Mouse (Mus musculus) liver, postnatal 0 days (tissue): Measurements from ENCODE around the gene Lipe. TPM values are rescaled to one million over a fixed set of nuclear protein-coding genes. Genes with fewer than 3 reads are reported as not detected.
A peak's percentile ranks its signal among the peaks of the same experiment; 100 is the strongest.

ENCODE experiments used
- ATAC-seq: fragments of 200-750 bp; cut with Nextera tagmentation; 2 replicates; pipeline ENCODE4 v1.8.0; 2017; ENCODE audit warnings: mild to moderate bottlenecking, moderate library complexity
- DNase-seq: peaks from one replicate; pipeline ENCODE4 v3.0.0-alpha.2; 2016
- H3K27ac ChIP-seq: fragments of 300-500 bp; sonication (generic); 2 replicates; pipeline ENCODE4 v1.5.1; 2014; ENCODE audit warnings: antibody characterized with exemption, moderate library complexity, mild to moderate bottlenecking, low read depth
- H3K27me3 ChIP-seq: fragments of 300-500 bp; sonication (generic); 2 replicates; pipeline ENCODE4 v1.6.1; 2014; ENCODE audit warnings: low read length, control low read depth, mixed read lengths; ENCODE audit not compliant: insufficient read depth
- H3K36me3 ChIP-seq: fragments of 300-500 bp; sonication (generic); replicated peaks from 2 replicates; pipeline ENCODE4 v1.6.1; 2014; ENCODE audit warnings: mild to moderate bottlenecking, control low read depth, low read length, moderate library complexity, mixed read lengths; ENCODE audit not compliant: insufficient read depth
- H3K4me1 ChIP-seq: fragments of 300-500 bp; sonication (generic); 2 replicates; pipeline ENCODE4 v1.6.1; 2014; ENCODE audit warnings: antibody characterized with exemption, mild to moderate bottlenecking, control low read depth; ENCODE audit not compliant: insufficient read depth
- H3K4me2 ChIP-seq: fragments of 300-500 bp; sonication (generic); 2 replicates; pipeline ENCODE4 v1.6.1; 2014; ENCODE audit warnings: low read depth, mild to moderate bottlenecking, low read length, moderate library complexity, mixed read lengths
- H3K4me3 ChIP-seq: fragments of 300-500 bp; sonication (generic); 2 replicates; pipeline ENCODE4 v1.5.1; 2014; ENCODE audit warnings: low read depth, low read length
- H3K9ac ChIP-seq: fragments of 300-500 bp; sonication (generic); replicated peaks from 2 replicates; pipeline ENCODE4 v1.6.1; 2014; ENCODE audit warnings: mild to moderate bottlenecking, moderate library complexity
- H3K9me3 ChIP-seq: fragments of 300-500 bp; sonication (generic); 2 replicates; pipeline ENCODE4 v1.6.1; 2016; ENCODE audit warnings: mild to moderate bottlenecking, control low read depth, low read length, mixed read lengths
- CTCF ChIP-seq: sonication (generic); IDR thresholded peaks from 2 replicates; pipeline ENCODE4 v1.5.1; 2016; ENCODE audit warnings: antibody characterized with exemption, low read depth
- EP300 ChIP-seq: IDR thresholded peaks from 2 replicates; pipeline ENCODE4 v1.6.1; 2016; ENCODE audit warnings: antibody characterized with exemption, low read depth, mild to moderate bottlenecking
- WGBS: fragments of 180-500 bp; shearing (Covaris S2); extraction: QIAGEN DNeasy Blood & Tissue Kit; methylation state at CpG from one replicate; pipeline ENCODE4 v1.1.7; 2014; ENCODE audit not compliant: insufficient replicate concordance; 5-methylcytosine and 5-hydroxymethylcytosine counted together
- polyA plus RNA-seq: library from polyadenylated mRNA; unstranded; fragments of >200 nt; fragmentation: Nextera tagmentation; extraction: Ambion mirVana; gene quantifications from 2 replicates; pipeline ENCODE4 v1.2.1, GENCODE M21; 2015

Lipe gene
- polyA plus RNA-seq, 1 experiment from 2014 or later: 5.5 TPM

DNA sequence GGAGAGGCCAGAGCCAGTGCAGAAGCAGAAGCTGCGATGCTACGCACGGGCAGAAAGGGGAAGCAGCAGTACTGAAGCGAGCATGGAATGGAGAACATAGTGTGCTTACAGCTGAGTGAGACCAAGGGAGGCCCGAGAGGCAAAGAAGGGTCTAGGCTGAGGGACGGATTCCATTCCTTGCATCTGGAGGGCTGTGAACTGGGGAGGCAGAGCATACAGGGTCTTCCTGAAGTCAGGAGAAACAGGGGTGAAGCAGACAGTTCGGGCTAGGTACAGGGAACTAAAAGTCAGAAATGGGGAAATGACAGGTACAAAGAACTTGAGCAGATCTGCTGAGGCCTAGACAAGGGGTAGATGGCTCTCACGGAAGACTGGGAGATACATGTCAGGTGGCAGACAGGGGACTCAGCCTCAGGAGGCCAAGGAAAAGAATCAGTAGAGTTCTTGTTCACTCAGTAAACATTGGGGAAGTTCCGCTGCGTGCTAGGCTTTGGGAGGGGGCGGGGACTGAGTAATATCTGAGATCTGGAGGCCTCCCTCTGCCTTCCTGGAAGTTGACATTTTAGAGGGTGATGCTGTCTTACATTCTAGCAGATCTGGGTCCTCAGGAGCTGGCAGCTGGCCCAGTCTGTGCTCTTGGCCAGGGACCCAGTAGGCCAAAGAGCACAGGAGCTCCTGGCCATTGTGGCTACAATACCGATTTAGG, 12.5 kb downstream of the Lipe start:
- H3K4me3 ChIP-seq: no peak overlapping the region
- TF ChIP-seq EP300: peak; percentile 28; the same call in 1 of the 2 replicates
- no peak for TF ChIP-seq CTCF
- ATAC-seq: peak; percentile 58
- 27% methylated on average over 12 of the region's 12 CpGs for WGBS
- H3K4me2 ChIP-seq: peak overlapping the region; percentile 36
- peak overlapping the region; percentile 93 for H3K27ac ChIP-seq
- no peaks in the 10 kb centered on the region for H3K27me3 ChIP-seq
- H3K9me3 ChIP-seq: no peaks in the 10 kb centered on the region
- peaks cover 55% of the 10 kb centered on the region for H3K36me3 ChIP-seq
- H3K4me1 ChIP-seq: peaks cover 47% of the 10 kb centered on the region
- H3K9ac ChIP-seq: peak overlapping the region; percentile 51
- peak; percentile 82 for DNase-seq

DNA sequence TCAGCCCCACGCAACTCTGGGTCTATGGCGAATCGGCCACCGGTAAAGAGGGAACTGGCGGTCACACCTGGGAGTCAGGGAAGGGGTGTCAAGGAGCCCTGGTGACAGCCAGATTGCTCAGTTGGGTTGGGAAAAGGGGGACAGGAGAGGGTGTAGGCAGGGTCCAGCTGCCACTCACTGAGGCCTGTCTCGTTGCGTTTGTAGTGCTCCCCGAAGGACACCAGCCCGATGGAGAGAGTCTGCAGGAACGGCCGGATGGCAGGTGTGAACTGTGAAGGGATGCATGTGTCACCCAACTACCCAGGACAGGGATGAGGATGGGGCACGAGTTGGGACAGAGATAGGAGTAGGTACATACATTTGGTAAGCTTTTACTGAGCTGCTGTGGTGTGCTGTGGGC, 13.3 kb downstream of the Lipe start:
- H3K9ac ChIP-seq: no peak overlapping the region
- TF ChIP-seq CTCF (no peak), EP300 (no peak)
- H3K27me3 ChIP-seq: no peaks in the 10 kb centered on the region
- peak overlapping the region; percentile 36; the same call in 1 of the 2 replicates for H3K4me2 ChIP-seq
- no peak for DNase-seq
- WGBS: 81% methylated on average over 12 of the region's 12 CpGs
- no peaks in the 10 kb centered on the region for H3K9me3 ChIP-seq
- H3K36me3 ChIP-seq: peaks cover 61% of the 10 kb centered on the region
- H3K4me3 ChIP-seq: no peak overlapping the region
- no peak for ATAC-seq
- H3K4me1 ChIP-seq: peaks cover 39% of the 10 kb centered on the region
- peak overlapping the region; percentile 93 for H3K27ac ChIP-seq

DNA sequence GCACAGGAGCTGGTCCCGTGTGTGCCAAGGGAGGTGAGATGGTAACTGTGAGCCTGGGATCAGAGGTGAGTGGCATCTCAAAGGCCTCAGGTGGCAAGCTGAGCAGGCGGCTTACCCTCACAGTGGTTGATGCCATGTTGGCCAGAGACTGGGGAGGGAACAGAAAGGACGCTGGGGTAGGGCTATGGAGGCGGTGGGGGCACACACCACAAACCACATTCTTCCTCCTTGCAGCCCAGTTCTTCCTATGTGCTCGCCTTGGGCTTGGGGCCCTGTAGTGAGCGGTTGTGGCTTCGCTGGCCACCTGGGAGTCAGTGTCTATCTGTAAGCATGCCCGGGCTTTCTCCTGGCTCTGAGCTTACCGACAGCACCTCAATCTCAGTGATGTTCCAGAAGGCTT, 13.7 kb downstream of the Lipe start:
- peak; percentile 35 for DNase-seq
- Histone ChIP-seq H3K36me3 (peaks cover 61% of the 10 kb centered on the region), H3K9me3 (no peaks in the 10 kb centered on the region), H3K27me3 (no peaks in the 10 kb centered on the region), H3K9ac (no peak overlapping the region), H3K27ac (0 out of 2 replicates have a peak overlapping the region, but pooled peaks have one; percentile 93), H3K4me2 (peak overlapping the region; percentile 36; the same call in 1 of the 2 replicates), H3K4me3 (no peak overlapping the region), H3K4me1 (peaks cover 37% of the 10 kb centered on the region)
- TF ChIP-seq EP300 (no peak), CTCF (no peak)
- no peak for ATAC-seq
- 46% methylated on average over 9 of the region's 9 CpGs for WGBS

DNA sequence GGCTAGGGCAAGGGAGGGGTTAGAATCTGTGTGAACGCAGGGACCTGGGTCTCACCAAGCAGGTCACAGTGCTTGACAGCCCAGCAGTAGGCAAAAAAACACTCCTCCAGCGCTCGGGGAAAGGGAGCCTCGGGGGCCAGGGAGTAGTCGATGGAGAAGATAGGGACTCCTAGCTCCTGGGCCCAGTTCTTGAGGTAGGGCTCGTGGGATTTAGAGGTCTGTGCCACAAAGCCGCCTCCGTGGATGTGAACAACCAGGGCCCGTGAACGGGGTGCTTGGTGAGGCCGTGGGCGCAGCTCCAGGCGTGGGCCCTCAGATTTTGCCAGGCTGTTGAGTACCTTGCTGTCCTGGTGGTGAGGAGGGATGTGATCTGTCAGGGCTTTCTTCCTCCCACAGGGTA, 14.2 kb downstream of the Lipe start:
- 83% methylated on average over 13 of the region's 13 CpGs for WGBS
- no peak overlapping the region for H3K4me3 ChIP-seq
- TF ChIP-seq EP300 (no peak), CTCF (no peak)

DNA sequence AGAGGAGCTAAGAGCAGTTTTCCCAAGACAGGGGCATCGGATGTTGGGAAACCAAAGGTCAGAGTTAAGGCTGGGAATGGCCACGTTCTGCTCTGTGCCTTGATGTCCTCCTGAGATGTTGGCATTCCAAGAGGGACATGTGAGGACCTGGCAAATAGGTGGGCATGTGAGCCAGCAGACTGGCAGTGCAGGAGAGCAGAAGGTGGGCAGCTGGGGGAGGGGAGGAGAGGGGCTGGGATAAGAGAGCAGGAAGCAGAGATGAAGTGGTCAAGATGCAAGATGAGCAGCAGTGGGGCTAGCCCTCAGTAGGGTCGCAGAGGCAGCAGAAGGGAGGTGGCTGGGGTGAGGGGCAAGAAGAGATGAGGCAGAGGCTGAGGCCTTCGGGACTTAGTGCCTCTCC, 14.6 kb downstream of the Lipe start:
- Histone ChIP-seq H3K36me3 (peaks cover 61% of the 10 kb centered on the region), H3K4me3 (no peak overlapping the region), H3K27ac (no peak overlapping the region), H3K4me2 (no peak overlapping the region), H3K9me3 (no peaks in the 10 kb centered on the region), H3K27me3 (no peaks in the 10 kb centered on the region), H3K9ac (no peak overlapping the region), H3K4me1 (peaks cover 40% of the 10 kb centered on the region)
- ATAC-seq: no peak
- 79% methylated on average over 4 of the region's 4 CpGs for WGBS
- TF ChIP-seq EP300 (no peak), CTCF (no peak)
- DNase-seq: no peak

More for the DNA sequence above, 14.2 kb downstream of the Lipe start:
- H3K36me3 ChIP-seq: peaks cover 61% of the 10 kb centered on the region
- ATAC-seq: no peak
- no peaks in the 10 kb centered on the region for H3K27me3 ChIP-seq
- DNase-seq: no peak
- no peaks in the 10 kb centered on the region for H3K9me3 ChIP-seq
- H3K4me2 ChIP-seq: no peak overlapping the region
- H3K9ac ChIP-seq: no peak overlapping the region
- peaks cover 37% of the 10 kb centered on the region for H3K4me1 ChIP-seq
- no peak overlapping the region for H3K27ac ChIP-seq

DNA sequence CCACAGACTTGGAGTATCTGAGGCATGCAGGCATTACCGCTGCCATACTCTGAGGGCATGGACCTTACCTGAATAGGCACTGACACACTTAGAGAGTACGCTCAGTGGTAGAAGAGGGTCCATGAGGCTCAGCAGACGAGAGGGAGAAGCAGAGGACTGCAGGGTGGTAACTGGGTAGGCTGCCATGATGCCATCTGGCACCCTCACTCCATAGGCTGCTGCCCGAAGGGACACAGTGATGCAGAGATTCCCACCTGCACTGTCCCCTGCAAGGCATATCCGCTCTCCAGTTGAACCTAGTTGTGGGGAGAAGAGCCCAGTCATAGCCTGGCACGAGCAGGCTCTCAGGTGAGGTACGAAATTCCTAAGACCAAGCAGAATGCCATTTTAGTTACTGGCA, 15.1 kb downstream of the Lipe start:
- Histone ChIP-seq H3K9ac (no peak overlapping the region), H3K4me3 (no peak overlapping the region), H3K4me1 (peaks cover 40% of the 10 kb centered on the region), H3K27ac (no peak overlapping the region), H3K9me3 (no peaks in the 10 kb centered on the region), H3K4me2 (no peak overlapping the region), H3K27me3 (no peaks in the 10 kb centered on the region), H3K36me3 (peaks cover 57% of the 10 kb centered on the region)
- DNase-seq: no peak
- ATAC-seq: no peak
- WGBS: 86% methylated on average over 7 of the region's 7 CpGs
- TF ChIP-seq CTCF (no peak), EP300 (no peak)
